Mouse (Mus musculus): ENCODE measurements around the gene Thnsl1. TPM values are rescaled to one million over a fixed set of nuclear protein-coding genes. Genes with fewer than 3 reads are reported as not detected.

The Thnsl1 gene
- polyA plus RNA-seq, 1 experiment from 2014 or later, result 16.5 TPM

DNA sequence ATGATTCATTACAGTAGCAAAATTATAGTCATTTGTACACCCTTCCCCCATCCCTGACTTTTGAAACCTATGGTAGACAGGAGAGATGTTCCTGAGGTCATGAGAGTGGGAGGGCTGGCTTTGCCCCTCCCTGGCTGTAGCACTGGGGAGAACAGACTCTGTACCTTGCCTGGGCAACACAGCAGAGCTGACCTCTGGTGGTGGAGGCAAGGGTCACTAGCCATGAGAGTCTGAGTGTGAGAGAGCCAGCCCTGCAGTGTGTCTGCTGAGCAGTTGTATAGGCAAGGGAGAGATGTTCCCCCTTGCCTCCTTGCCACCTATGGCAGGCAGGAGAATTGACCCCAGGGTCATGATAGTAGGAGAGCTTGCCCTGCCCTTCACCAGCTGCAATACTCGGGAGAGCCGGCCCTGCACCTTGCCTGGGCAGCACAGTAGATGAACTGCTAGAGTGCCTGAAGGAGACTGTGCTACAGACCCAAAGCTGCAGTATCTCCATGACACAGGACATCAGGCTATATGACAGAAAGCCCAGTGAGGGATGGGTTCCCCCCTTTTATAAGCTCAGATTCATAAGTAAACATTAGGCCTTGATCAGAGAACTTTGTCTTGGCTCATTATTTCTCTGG lies 40.1 kb downstream of the Thnsl1 start:
- no peak overlapping the region for H3K4me2 ChIP-seq (replicated peaks)
- ATAC-seq (ENCODE audit: low FRiP score), result no peak
- H3K36me3 ChIP-seq, result no peaks in the 10 kb centered on the region
- H3K27ac ChIP-seq, result no peak overlapping the region
- no peaks in the 10 kb centered on the region for H3K4me1 ChIP-seq
- 97% methylated on average over 2 of the region's 2 CpGs for WGBS
- H3K9me3 ChIP-seq (replicated peaks), result no peaks in the 10 kb centered on the region
- no peaks in the 10 kb centered on the region for H3K27me3 ChIP-seq
- no peak overlapping the region for H3K4me3 ChIP-seq
- H3K9ac ChIP-seq, result no peak overlapping the region

DNA sequence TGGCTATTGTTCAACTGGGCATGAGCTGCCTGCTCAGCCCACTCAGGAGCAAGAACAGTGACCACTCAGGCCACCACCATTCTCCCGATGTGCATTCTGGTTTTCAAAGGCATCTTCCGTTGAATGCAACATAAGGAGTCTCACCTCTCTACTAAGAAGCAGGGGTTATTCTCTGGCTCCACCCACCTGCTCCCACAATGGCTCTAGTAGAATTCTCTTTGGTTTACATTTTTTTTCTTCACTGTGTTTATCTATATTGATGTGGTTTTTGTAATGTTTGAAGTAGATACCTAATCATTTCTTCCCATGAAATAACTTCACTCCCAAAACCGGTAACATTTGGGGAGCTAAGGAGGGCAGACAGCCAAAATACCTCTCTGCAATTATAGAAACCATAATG lies 48.1 kb downstream of the Thnsl1 start:
- H3K4me3 ChIP-seq, result no peak overlapping the region
- H3K36me3 ChIP-seq, result no peaks in the 10 kb centered on the region
- H3K4me2 ChIP-seq (replicated peaks), result no peak overlapping the region
- WGBS, result 85% methylated on average over 3 of the region's 3 CpGs
- H3K9me3 ChIP-seq (replicated peaks), result no peaks in the 10 kb centered on the region
- H3K9ac ChIP-seq, result no peak overlapping the region
- no peak for ATAC-seq (ENCODE audit: low FRiP score)
- no peaks in the 10 kb centered on the region for H3K4me1 ChIP-seq
- H3K27ac ChIP-seq, result no peak overlapping the region
- H3K27me3 ChIP-seq, result no peaks in the 10 kb centered on the region

DNA sequence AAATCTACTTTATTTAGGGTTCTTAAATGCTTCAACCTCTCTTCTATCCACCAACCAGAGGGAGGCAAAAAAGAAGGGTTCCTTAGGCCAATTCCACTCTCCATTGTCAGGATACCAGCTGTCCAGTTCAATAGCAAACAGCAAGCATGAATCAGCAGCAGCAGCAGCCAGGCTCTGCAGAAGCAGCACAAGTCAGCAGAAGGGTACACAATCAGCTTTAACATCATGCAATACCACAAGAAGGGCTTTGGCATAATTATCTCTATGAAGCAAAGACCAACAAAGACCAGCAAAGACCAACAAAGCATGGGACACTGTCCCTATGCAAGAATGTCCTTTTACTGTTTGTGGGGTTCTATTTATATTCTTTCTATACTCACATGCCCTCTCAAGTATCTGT lies 48.8 kb downstream of the Thnsl1 start:
- ATAC-seq (ENCODE audit: low FRiP score), result no peak
- no peak overlapping the region for H3K27ac ChIP-seq
- H3K4me1 ChIP-seq, result no peaks in the 10 kb centered on the region
- no peak overlapping the region for H3K9ac ChIP-seq
- no peaks in the 10 kb centered on the region for H3K36me3 ChIP-seq
- no peak overlapping the region for H3K4me2 ChIP-seq (replicated peaks)
- no peaks in the 10 kb centered on the region for H3K9me3 ChIP-seq (replicated peaks)
- no peaks in the 10 kb centered on the region for H3K27me3 ChIP-seq
- H3K4me3 ChIP-seq, result no peak overlapping the region

DNA sequence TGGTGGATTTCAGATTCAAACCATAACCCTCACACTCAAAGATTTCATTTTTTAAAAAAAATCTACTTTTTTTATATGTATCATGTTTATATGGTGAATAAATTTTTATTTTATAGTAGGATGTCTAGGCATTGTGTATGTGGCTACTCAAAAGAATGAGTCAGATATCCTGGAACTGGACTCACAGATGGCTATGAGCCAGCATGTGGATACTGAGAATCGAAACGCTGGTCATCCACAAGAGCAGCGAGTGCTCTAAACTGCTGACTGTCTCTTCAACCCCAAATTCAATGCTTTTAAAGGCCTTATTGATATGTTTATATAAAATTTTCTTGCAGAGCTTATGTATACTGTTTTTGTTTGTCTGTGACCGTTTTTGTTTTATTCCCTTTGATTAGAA lies 52.8 kb downstream of the Thnsl1 start:
- no peaks in the 10 kb centered on the region for H3K4me1 ChIP-seq
- H3K36me3 ChIP-seq, result no peaks in the 10 kb centered on the region
- no peaks in the 10 kb centered on the region for H3K27me3 ChIP-seq
- H3K27ac ChIP-seq, result no peak overlapping the region
- no peak overlapping the region for H3K9ac ChIP-seq
- H3K9me3 ChIP-seq (replicated peaks), result no peaks in the 10 kb centered on the region
- WGBS, result 93% methylated on average over 4 of the region's 4 CpGs
- no peak for ATAC-seq (ENCODE audit: low FRiP score)
- no peak overlapping the region for H3K4me2 ChIP-seq (replicated peaks)
- H3K4me3 ChIP-seq, result no peak overlapping the region

DNA sequence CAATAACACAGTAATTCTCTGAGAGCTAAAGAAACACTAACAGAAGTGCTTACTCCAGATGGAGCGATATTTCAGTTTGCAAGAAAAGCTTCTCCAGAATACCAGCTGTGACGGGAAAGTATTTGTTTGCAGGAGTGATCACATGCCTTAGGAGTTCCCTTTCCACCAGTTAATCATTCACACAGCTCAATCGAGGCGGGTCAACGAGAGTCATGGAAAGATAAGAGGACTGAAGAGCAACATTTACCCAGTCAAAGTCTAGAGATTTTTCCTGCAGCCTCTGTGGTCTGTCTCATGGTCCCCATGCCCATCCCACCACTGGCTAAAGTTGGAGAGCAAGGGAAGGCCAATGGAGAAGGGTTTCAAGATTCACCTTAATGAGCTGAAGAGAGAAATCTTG lies 53.6 kb downstream of the Thnsl1 start:
- Histone ChIP-seq H3K4me2 (replicated peaks) (no peak overlapping the region), H3K36me3 (no peaks in the 10 kb centered on the region), H3K4me3 (no peak overlapping the region), H3K27ac (no peak overlapping the region), H3K9me3 (replicated peaks) (no peaks in the 10 kb centered on the region), H3K4me1 (no peaks in the 10 kb centered on the region), H3K27me3 (no peaks in the 10 kb centered on the region), H3K9ac (no peak overlapping the region)
- 67% methylated on average over 5 of the region's 5 CpGs for WGBS
- ATAC-seq (ENCODE audit: low FRiP score), result no peak

DNA sequence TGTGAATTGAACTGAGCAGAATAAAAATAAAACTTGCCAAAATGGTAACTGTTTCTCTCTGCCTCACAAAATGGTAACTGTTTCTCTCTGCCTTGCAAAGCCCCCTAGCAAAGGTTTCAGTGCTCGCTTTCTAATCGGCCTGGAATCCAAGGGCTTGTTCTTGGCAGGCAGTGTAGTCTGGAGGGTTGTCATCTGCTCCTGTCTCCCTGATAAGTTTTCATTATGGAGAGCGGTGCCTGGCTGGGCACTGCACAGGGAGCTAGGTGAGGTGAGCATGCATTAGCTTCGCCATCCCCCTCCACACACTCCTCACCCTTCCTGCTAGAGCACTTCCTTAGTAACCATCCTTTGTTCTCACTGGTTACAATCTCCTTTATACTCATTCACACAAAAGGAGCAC lies 54.5 kb downstream of the Thnsl1 start:
- no peak overlapping the region for H3K4me3 ChIP-seq
- H3K4me1 ChIP-seq, result no peaks in the 10 kb centered on the region
- H3K9me3 ChIP-seq (replicated peaks), result no peaks in the 10 kb centered on the region
- ATAC-seq (ENCODE audit: low FRiP score), result no peak
- no peaks in the 10 kb centered on the region for H3K36me3 ChIP-seq
- H3K27ac ChIP-seq, result no peak overlapping the region
- 74% methylated on average over 4 of the region's 4 CpGs for WGBS
- no peak overlapping the region for H3K9ac ChIP-seq
- no peaks in the 10 kb centered on the region for H3K27me3 ChIP-seq
- H3K4me2 ChIP-seq (replicated peaks), result no peak overlapping the region

DNA sequence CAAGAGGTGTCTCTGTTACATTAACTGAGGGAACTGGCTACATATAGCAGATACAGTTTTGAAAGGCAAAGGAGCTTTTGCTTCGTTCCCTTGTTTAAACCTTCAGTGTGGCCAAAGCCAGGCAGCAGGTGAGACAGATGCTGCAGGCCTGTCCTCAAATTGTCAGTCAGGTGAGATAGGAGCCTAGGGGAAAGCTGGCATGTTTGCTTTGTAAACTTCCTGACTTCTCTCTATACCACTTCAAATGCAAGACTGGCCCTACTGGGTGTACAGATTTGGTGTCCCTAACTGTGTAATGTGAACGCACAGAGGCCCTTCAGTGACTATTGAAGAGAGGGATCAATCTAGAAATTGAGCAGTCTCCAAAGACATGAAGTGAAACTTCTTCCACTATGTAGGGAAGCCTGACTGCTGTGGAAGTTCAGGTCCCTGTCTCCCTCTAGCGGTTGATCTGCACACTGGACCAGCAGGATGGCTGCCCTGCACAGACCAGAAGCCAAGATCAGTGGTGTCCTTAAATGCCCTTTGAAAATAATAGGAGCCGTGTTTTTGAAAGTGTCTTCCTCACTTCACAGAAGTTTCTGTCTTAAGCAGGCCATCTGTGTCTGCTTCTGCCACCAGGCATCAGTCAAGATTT lies 56.0 kb downstream of the Thnsl1 start:
- Histone ChIP-seq H3K27ac (no peak overlapping the region), H3K36me3 (no peaks in the 10 kb centered on the region), H3K27me3 (no peaks in the 10 kb centered on the region), H3K4me3 (no peak overlapping the region), H3K9ac (no peak overlapping the region), H3K4me1 (no peaks in the 10 kb centered on the region), H3K9me3 (replicated peaks) (no peaks in the 10 kb centered on the region), H3K4me2 (replicated peaks) (no peak overlapping the region)
- peak; percentile 86 for ATAC-seq (ENCODE audit: low FRiP score)
- 30% methylated on average over 4 of the region's 4 CpGs for WGBS

DNA sequence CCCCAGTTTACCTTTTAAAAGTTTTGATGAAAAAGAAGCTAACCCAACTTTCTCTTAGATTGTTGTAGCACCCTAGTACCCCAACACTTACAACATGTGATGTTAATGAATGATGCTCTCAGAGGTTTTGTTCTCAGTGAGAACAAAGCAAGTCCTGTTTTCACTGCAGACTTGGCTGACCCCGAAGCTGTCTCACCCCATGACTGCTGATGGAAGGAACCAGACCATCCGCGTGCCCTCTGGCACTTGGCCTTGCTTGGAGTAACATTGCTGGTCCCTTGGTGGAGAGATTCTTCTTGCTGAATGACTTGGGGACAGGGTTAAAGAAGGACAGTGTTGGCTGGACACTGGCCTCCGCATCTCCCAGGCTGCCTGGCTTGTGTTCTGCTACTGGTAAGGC lies 58.5 kb downstream of the Thnsl1 start:
- Histone ChIP-seq H3K36me3 (no peaks in the 10 kb centered on the region), H3K9ac (no peak overlapping the region), H3K4me2 (replicated peaks) (no peak overlapping the region), H3K4me3 (no peak overlapping the region), H3K27ac (no peak overlapping the region), H3K4me1 (peaks cover 11% of the 10 kb centered on the region), H3K27me3 (no peaks in the 10 kb centered on the region), H3K9me3 (replicated peaks) (no peaks in the 10 kb centered on the region)
- 68% methylated on average over 4 of the region's 4 CpGs for WGBS
- no peak for ATAC-seq (ENCODE audit: low FRiP score)

Other genes with a start within 250 kb of the Thnsl1 start
- 64.4 and 66.1 TPM in 2 replicates for gene Arhgap21, start 236.8 kb upstream of the Thnsl1 start, polyA plus RNA-seq (2016; fragmentation: Nextera tagmentation; extraction: Ambion mirVana)
- 3.9 and 5.0 TPM in 2 replicates for gene Enkur, start 359 bp upstream of the Thnsl1 start, polyA plus RNA-seq (2016; fragmentation: Nextera tagmentation; extraction: Ambion mirVana)
- gene Gpr158, start 161.8 kb downstream of the Thnsl1 start, polyA plus RNA-seq (2016; fragmentation: Nextera tagmentation; extraction: Ambion mirVana), result 1.4 TPM in 2 replicates

Measured in hindbrain, embryonic 12.5 days (tissue).